Mouse (Mus musculus) cortical plate, adult 2 months (tissue): ENCODE data around the gene Pip4k2c.

ENCODE experiments used
- CTCF ChIP-seq: fragments of 200-500 bp; IDR thresholded peaks from 2 replicates; pipeline ENCODE4 v1.5.1; 2011; ENCODE audit warnings: mild to moderate bottlenecking, control low read depth, low read length; ENCODE audit not compliant: insufficient read depth; ENCODE audit errors: extremely low read depth
- POLR2A ChIP-seq: fragments of 200-500 bp; IDR thresholded peaks from 2 replicates; pipeline ENCODE4 v1.6.1; 2011; ENCODE audit warnings: mild to moderate bottlenecking, low read length, control low read depth; ENCODE audit not compliant: insufficient read depth; ENCODE audit errors: extremely low read depth

DNA sequence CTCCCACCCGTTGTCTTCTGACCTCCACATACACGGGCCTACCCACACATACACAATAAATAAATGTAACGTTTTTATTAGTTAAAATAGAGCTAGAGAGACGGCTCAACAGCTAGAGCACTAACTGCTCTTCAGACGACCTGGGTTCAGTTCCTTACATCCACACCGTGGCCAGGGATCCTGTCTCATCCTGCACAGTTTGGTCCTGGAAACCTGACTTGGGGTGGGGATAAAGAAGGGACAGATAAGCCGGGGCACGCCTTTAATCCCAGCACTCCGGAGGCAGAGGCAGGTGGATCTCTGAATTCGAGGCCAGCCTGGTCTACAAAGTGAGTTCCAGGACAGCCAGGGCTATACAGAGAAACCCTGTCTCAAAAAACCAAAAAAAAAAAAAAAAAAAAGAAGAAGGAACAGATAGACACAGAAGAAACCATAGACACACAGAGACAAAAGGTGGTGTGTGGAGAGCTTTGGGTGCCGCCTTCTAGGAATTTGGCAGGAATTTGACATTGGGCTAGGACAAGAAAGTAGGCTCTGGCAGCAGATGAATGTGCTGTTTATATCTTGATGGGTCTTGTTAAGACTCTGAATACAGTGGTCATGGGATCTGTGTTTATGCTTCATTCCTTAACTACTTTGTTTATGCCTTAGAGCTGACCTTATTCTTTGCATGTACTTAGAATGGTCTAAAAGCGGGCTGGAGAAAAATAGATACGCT lies 2.5 kb upstream of the Pip4k2c start:
- TF ChIP-seq CTCF (no peak), POLR2A (no peak)
